Mouse (Mus musculus) yolk sac, embryonic 10.5 days (tissue): ENCODE results near the gene Pibf1.

Experiments used
- DNase-seq: peaks from one replicate; pipeline ENCODE4 v3.0.0-alpha.2; 2017; ENCODE audit warnings: low spot score

The Pibf1 gene

GRCm38 (mm10) chr14:99266749-99267148 lies 167.5 kb downstream of the Pibf1 start:
- DNase-seq, result no peak

GRCm38 (mm10) chr14:99274056-99274455 lies 174.8 kb downstream of the Pibf1 start:
- DNase-seq, result no peak

- no peak for DNase-seq
Observed at GRCm38 (mm10) chr14:99275827-99276226, 176.6 kb downstream of the Pibf1 start.

GRCm38 (mm10) chr14:99278312-99278711 lies 179.1 kb downstream of the Pibf1 start:
- no peak for DNase-seq

GRCm38 (mm10) chr14:99278763-99279486 lies 179.7 kb downstream of the Pibf1 start:
- DNase-seq, result no peak

GRCm38 (mm10) chr14:99280399-99280798 lies 181.2 kb downstream of the Pibf1 start:
- peak; percentile 33 for DNase-seq

GRCm38 (mm10) chr14:99280825-99281433 lies 181.7 kb downstream of the Pibf1 start:
- no peak for DNase-seq

- peak; percentile 47 for DNase-seq
Observed at GRCm38 (mm10) chr14:99285486-99285885, 186.3 kb downstream of the Pibf1 start.

- no peak for DNase-seq
Observed at GRCm38 (mm10) chr14:99292176-99292575, 193.0 kb downstream of the Pibf1 start.

- DNase-seq, result no peak
Observed at GRCm38 (mm10) chr14:99294424-99294823, 195.2 kb downstream of the Pibf1 start.

GRCm38 (mm10) chr14:99295606-99296341 lies 196.6 kb downstream of the Pibf1 start:
- DNase-seq, result no peak

GRCm38 (mm10) chr14:99298385-99299021 lies 199.3 kb downstream of the Pibf1 start, which contains the start of gene Klf5:
Gene Klf5, plus strand, starts transcription at chr14:99298691.
- DNase-seq, result peak; percentile 96

- peak; percentile 63 for DNase-seq
Observed at GRCm38 (mm10) chr14:99299022-99299481, 199.8 kb downstream of the Pibf1 start.

GRCm38 (mm10) chr14:99299701-99300191 lies 200.5 kb downstream of the Pibf1 start:
- DNase-seq, result no peak

GRCm38 (mm10) chr14:99301472-99301871 lies 202.2 kb downstream of the Pibf1 start:
- DNase-seq, result no peak
